Comparison of ENCODE assay signal across 7 mouse cellular contexts in the genomic region with DNA sequence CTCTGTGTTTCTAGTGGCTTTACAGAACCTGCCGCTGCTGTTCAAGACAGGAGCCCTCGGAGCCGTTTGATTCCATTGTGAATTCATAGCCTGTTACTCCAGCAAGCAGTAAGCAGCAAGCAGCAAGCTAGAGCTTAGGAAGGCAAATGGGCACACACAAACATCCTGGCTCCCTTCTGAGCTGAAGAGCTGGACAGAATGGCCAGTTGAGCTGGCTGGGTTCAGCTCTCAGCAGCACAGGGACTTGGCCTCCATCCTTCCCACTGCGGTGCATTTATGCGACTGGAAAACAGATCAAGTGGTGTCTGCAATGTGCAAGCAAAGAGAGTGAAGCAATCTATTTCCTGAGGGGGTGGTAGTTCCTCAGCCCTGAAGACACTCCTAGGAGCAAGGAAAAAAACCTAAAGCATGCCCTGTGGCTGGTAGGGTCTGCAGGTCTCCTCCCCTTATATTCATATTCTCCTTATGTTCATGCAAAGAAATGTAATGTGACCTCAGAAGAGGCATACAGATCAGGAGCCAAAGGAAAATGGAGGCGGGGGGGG.
DNase-seq lines count a peak whose midpoint lies in the region; ATAC-seq and TF ChIP-seq lines count a peak whose summit lies in the region.

No protein-coding gene starts in this region.

- peak overlapping the region; percentile 85 for H3K27ac ChIP-seq in layer of hippocampus, adult 2 months
- H3K27ac ChIP-seq in cerebellum, adult 2 months (ENCODE audit: insufficient read depth, low read length) = no peak overlapping the region
- peak overlapping the region; percentile 60 for H3K27ac ChIP-seq in midbrain, embryonic 16.5 days (ENCODE audit: low read length)
- no peak overlapping the region for H3K27ac ChIP-seq in stomach, postnatal 0 days (replicated peaks)

- H3K9ac ChIP-seq in midbrain, embryonic 16.5 days (ENCODE audit: low read depth, low read length) = no peak overlapping the region
- H3K9ac ChIP-seq in stomach, postnatal 0 days (ENCODE audit: low read length) = no peak overlapping the region

- H3K4me3 ChIP-seq in layer of hippocampus, adult 2 months = no peak overlapping the region
- H3K4me3 ChIP-seq in cerebellum, adult 2 months (replicated peaks; ENCODE audit: insufficient read depth, low read depth, low read length) = no peak overlapping the region
- H3K4me3 ChIP-seq in midbrain, embryonic 16.5 days (ENCODE audit: low read depth, low read length) = no peak overlapping the region
- no peak overlapping the region for H3K4me3 ChIP-seq in stomach, postnatal 0 days (ENCODE audit: low read depth, low read length)

- DNase-seq in layer of hippocampus, adult 2 months (ENCODE audit: low spot score in 2 of 2) = peak; percentile 19 to 42
- DNase-seq in layer of hippocampus, adult 9-10 months (ENCODE audit: low spot score) = no peak
- DNase-seq in cerebellum, adult 2 months = peak; percentile 15 to 42
- DNase-seq in gastrocnemius, postnatal 25 days = peak; percentile 69
- no peak for DNase-seq in liver
- DNase-seq in stomach, postnatal 0 days (ENCODE audit: low spot score) = no peak

- H3K9me3 ChIP-seq in midbrain, embryonic 16.5 days (replicated peaks; ENCODE audit: control insufficient read depth, low read length, poor library complexity, severe bottlenecking) = no peaks in the 10 kb centered on the region
- H3K9me3 ChIP-seq in stomach, postnatal 0 days (ENCODE audit: control insufficient read depth, low read length) = no peaks in the 10 kb centered on the region

- no peaks in the 10 kb centered on the region for H3K27me3 ChIP-seq in cerebellum, adult 2 months (ENCODE audit: control insufficient read depth, insufficient read depth, low read length)
- no peaks in the 10 kb centered on the region for H3K27me3 ChIP-seq in midbrain, embryonic 16.5 days (ENCODE audit: control insufficient read depth, insufficient read depth, low read depth, low read length)
- no peaks in the 10 kb centered on the region for H3K27me3 ChIP-seq in stomach, postnatal 0 days (ENCODE audit: control insufficient read depth, insufficient read depth, low read length)

- WGBS in cerebellum, adult 2 months = 38% methylated on average over 6 of the region's 6 CpGs
- 49% methylated on average over 6 of the region's 6 CpGs for WGBS in midbrain, embryonic 16.5 days
- WGBS in stomach, postnatal 0 days = 78% methylated on average over 6 of the region's 6 CpGs

- no peak overlapping the region for H3K4me2 ChIP-seq in midbrain, embryonic 16.5 days (ENCODE audit: low read length)
- H3K4me2 ChIP-seq in stomach, postnatal 0 days (replicated peaks; ENCODE audit: low read depth) = no peak overlapping the region

- TF ChIP-seq CTCF in layer of hippocampus, adult 2 months (conservative IDR thresholded peaks at IDR 0.05) = no peak
- TF ChIP-seq CTCF in cerebellum, adult 2 months (IDR thresholded peaks at IDR 0.05; ENCODE audit: borderline replicate concordance, insufficient read depth, low read depth, low read length) = no peak
- TF ChIP-seq CTCF in stomach, postnatal 0 days (IDR thresholded peaks at IDR 0.05; ENCODE audit: low read depth) = no peak

- TF ChIP-seq POLR2A in cerebellum, adult 2 months (IDR thresholded peaks at IDR 0.05; ENCODE audit: borderline replicate concordance, insufficient read depth, low read length) = no peak

- no peak for TF ChIP-seq EP300 in stomach, postnatal 0 days (optimal IDR thresholded peaks at IDR 0.05)

- ATAC-seq in midbrain, embryonic 16.5 days = peak; percentile 36; the same call in 1 of the 2 replicates
- ATAC-seq in stomach, postnatal 0 days (ENCODE audit: low FRiP score, low TSS enrichment) = no peak

- H3K4me1 ChIP-seq in cerebellum, adult 2 months (ENCODE audit: control insufficient read depth, insufficient read depth, low read length) = no peaks in the 10 kb centered on the region
- peaks cover 5% of the 10 kb centered on the region; the same call in 1 of the 2 replicates for H3K4me1 ChIP-seq in midbrain, embryonic 16.5 days (ENCODE audit: control insufficient read depth, insufficient read depth, low read length)
- no peaks in the 10 kb centered on the region for H3K4me1 ChIP-seq in stomach, postnatal 0 days (replicated peaks; ENCODE audit: control insufficient read depth, insufficient read depth)

- no peaks in the 10 kb centered on the region for H3K36me3 ChIP-seq in midbrain, embryonic 16.5 days (ENCODE audit: control insufficient read depth, insufficient read depth, low read length)
- no peaks in the 10 kb centered on the region for H3K36me3 ChIP-seq in stomach, postnatal 0 days (ENCODE audit: control insufficient read depth, insufficient read depth, low read length)

Comparison
In these comparisons a context has a peak if more than half of its experiments do, and no peak if none do; other contexts are left out.
1. DNase-seq: peak in layer of hippocampus, adult 2 months (2 of 2), cerebellum, adult 2 months (2 of 2) and gastrocnemius, postnatal 25 days (single experiment); none in layer of hippocampus, adult 9-10 months (single experiment), liver (single experiment) and stomach, postnatal 0 days (single experiment).
2. H3K27ac ChIP-seq: peak in layer of hippocampus, adult 2 months (single experiment) and midbrain, embryonic 16.5 days (single experiment); none in cerebellum, adult 2 months (single experiment) and stomach, postnatal 0 days (single experiment).